Mouse (Mus musculus): ENCODE results near the gene Tulp2. TPM values are rescaled to one million over a fixed set of nuclear protein-coding genes. Genes with fewer than 3 reads are reported as not detected.
"Not testable (repeated sequence)": the region's sequence is repeated elsewhere in the genome, so short reads cannot be mapped to it uniquely, and the experiment has no call there.

Tulp2 gene
- polyA plus RNA-seq, 1 experiment from 2014 or later, result 0.74 TPM

DNA sequence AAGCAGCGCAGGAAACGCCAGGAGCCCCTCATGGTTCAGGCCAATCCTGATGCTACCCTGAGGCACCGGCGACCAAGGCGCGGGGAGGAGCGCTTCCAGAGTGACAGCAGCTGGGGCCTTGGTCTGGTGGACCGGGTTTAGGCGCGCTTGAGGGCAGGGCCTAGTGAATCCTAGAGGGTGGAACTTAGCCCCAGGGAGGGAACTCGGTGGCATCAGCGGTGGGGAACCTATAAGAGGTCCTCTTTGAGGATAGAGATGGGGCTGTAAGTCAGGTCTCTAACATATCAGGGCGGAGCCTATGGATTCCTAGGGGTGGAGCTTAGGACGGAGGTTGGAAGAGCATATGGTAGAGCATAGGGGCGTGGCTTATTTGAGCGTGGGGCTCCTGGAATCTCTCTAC lies 33.8 kb downstream of the Tulp2 start:
- peak overlapping the region; percentile 13 for H3K27ac ChIP-seq (replicated peaks)
- H3K4me3 ChIP-seq, result peak overlapping the region; percentile 24; the same call in 1 of the 2 replicates
- WGBS, result 18% methylated on average over 16 of the region's 16 CpGs
- no peaks in the 10 kb centered on the region for H3K9me3 ChIP-seq
- no peak overlapping the region; the same call in 1 of the 2 replicates for H3K9ac ChIP-seq
- ATAC-seq (ENCODE audit: extremely low read depth, insufficient number of reproducible peaks, low FRiP score, low TSS enrichment), result peak; percentile 65; the same call in 1 of the 2 replicates
- H3K4me2 ChIP-seq, result peak overlapping the region; percentile 52
- H3K27me3 ChIP-seq (replicated peaks), result no peaks in the 10 kb centered on the region
- H3K4me1 ChIP-seq, result peaks cover 16% of the 10 kb centered on the region
- H3K36me3 ChIP-seq, result no peaks in the 10 kb centered on the region

DNA sequence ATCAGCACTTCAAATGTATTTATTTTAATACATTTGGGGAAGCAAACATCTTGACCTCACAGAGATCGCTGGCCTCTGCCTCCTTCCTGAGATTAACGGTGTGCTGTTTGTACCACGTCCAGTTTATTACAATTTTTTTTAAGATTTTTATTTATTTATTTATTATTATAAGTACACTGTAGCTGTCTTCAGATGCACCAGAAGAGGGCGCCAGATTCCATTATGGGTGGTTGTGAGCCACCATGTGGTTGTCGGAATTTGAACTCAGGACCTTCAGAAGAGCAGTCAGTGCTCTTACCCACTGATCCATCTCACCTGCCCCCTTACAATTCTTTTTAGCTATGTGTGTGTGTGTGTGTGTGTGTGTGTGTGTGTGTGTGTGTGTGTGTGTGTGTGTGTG lies 35.2 kb downstream of the Tulp2 start:
- H3K9me3 ChIP-seq; H3K27me3 ChIP-seq (replicated peaks); H3K4me3 ChIP-seq; H3K36me3 ChIP-seq; H3K4me2 ChIP-seq; H3K9ac ChIP-seq; ATAC-seq (ENCODE audit: extremely low read depth, insufficient number of reproducible peaks, low FRiP score, low TSS enrichment); H3K27ac ChIP-seq (replicated peaks): not testable (repeated sequence)
- 61% methylated on average over 5 of the region's 5 CpGs for WGBS
- H3K4me1 ChIP-seq, result peaks cover 21% of the 10 kb centered on the region

DNA sequence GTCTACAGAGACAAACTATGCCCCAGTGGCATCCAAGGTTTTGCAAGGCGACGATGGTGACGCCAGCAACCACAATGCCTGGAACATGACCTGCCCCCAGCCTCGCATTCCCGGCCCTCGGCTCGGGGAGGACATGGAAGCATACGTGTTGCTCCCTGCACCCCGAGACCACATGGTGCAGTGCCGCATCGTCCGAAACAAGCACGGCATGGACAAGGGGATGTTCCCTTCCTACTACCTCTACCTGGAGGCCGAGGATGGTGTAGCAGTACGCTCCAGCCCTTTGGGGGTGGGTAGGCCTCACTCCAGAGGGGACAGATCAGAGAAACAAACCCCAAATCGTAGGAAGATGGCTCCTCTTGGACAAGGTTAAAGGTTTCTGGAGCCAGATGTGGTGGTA lies 36.9 kb downstream of the Tulp2 start:
- H3K9ac ChIP-seq, result no peak overlapping the region
- H3K4me3 ChIP-seq, result no peak overlapping the region
- no peaks in the 10 kb centered on the region for H3K9me3 ChIP-seq
- H3K4me2 ChIP-seq, result no peak overlapping the region
- H3K27me3 ChIP-seq (replicated peaks), result no peaks in the 10 kb centered on the region
- 88% methylated on average over 16 of the region's 16 CpGs for WGBS
- H3K4me1 ChIP-seq, result peaks cover 38% of the 10 kb centered on the region
- ATAC-seq (ENCODE audit: extremely low read depth, insufficient number of reproducible peaks, low FRiP score, low TSS enrichment), result no peak
- peaks cover 14% of the 10 kb centered on the region for H3K36me3 ChIP-seq
- H3K27ac ChIP-seq (replicated peaks), result no peak overlapping the region

DNA sequence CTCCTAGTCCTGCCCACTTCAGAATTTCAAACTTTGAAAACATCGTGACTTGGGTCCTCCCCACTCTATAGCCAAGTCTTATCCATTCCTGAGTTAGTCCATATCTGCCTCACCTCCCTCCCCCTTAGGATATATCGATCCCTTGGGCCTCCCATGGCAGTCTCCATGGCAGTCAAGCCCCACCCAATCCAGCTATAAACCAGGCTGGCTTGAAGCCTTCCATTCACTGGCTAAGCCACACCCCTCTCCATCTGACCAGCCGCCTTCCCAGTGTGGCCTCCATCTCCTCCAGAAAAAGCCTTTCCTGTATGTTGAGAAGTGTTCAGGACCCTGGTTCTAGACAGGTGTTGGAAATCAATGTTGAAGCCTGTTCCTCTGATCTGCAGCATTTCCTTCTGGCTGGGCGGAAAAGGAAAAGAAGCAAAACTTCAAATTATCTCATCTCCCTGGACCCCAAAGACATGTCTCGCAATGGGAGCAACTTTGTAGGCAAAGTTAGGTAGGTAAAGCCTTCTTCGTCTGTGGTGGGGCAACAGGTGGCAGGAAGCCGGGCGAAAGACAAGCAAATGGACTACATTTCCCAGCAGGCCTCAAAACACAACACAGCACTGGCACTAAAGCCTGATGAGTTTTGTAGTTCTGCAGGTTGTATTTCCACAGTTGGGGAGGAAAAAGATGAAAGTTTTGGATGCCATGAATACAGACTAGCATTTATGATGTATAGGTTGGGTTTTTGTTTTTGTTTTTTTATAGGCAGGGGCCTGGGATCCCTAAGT lies 37.9 kb downstream of the Tulp2 start:
- Histone ChIP-seq H3K4me3 (no peak overlapping the region), H3K9ac (no peak overlapping the region), H3K36me3 (peaks cover 22% of the 10 kb centered on the region), H3K4me2 (no peak overlapping the region; the same call in 1 of the 2 replicates), H3K9me3 (no peaks in the 10 kb centered on the region), H3K27me3 (replicated peaks) (no peaks in the 10 kb centered on the region), H3K4me1 (peaks cover 45% of the 10 kb centered on the region), H3K27ac (replicated peaks) (no peak overlapping the region)
- no peak for ATAC-seq (ENCODE audit: extremely low read depth, insufficient number of reproducible peaks, low FRiP score, low TSS enrichment)
- 71% methylated on average over 8 of the region's 8 CpGs for WGBS

DNA sequence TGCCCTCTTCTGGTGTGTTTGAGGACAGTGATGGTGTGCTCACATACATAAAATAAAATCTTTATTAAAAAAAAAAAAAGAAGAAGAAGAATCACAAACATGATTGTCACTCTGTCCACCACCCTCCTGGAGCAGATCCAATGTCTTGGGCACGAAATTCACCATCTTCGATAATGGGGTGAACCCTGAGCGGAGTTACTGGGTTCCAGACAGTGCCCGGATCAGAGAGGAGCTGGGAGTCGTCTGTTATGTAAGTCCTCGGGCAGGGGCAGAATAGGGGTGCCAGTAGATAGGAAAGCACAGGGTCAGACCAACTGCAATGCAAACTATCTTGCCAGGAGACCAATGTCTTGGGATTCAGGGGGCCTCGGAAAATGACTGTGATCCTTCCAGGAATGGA lies 38.9 kb downstream of the Tulp2 start:
- WGBS, result 88% methylated on average over 7 of the region's 7 CpGs
- no peaks in the 10 kb centered on the region for H3K27me3 ChIP-seq (replicated peaks)
- H3K4me2 ChIP-seq, result peak overlapping the region; percentile 91

DNA sequence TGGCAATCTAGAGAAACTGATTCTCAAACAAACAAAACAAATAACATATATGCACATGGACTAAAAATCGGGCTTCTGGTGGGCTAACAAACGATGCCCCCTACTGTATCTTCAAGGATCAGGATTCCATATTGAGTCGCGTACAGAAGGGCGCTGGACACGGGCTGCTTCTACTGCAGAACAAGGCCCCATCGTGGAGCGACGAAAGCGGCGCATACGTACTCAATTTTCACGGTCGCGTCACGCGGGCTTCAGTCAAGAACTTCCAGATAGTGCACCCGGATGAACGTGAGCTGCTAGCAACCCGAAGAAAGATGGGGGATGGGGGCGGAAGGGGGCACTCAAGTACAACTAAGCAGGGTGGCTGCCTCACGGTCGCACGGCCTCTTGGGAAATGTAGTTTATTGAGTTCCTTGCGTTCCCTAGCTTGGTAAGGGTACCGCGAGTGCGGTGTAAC lies 40.1 kb downstream of the Tulp2 start:
- Histone ChIP-seq H3K36me3 (peaks cover 23% of the 10 kb centered on the region), H3K27ac (replicated peaks) (peak overlapping the region; percentile 89), H3K4me2 (peak overlapping the region; percentile 91), H3K4me3 (peak overlapping the region; percentile 92), H3K9me3 (no peaks in the 10 kb centered on the region), H3K4me1 (peaks cover 43% of the 10 kb centered on the region), H3K27me3 (replicated peaks) (no peaks in the 10 kb centered on the region), H3K9ac (peak overlapping the region; percentile 88)
- peak; percentile 14; the same call in 1 of the 2 replicates for ATAC-seq (ENCODE audit: extremely low read depth, insufficient number of reproducible peaks, low FRiP score, low TSS enrichment)
- under 1% methylated on average over 28 of the region's 28 CpGs for WGBS

More for the DNA sequence above, 38.9 kb downstream of the Tulp2 start:
- Histone ChIP-seq H3K4me3 (peak overlapping the region; percentile 92), H3K36me3 (peaks cover 23% of the 10 kb centered on the region), H3K27ac (replicated peaks) (no peak overlapping the region), H3K9me3 (no peaks in the 10 kb centered on the region), H3K4me1 (peaks cover 49% of the 10 kb centered on the region), H3K9ac (no peak overlapping the region)
- no peak for ATAC-seq (ENCODE audit: extremely low read depth, insufficient number of reproducible peaks, low FRiP score, low TSS enrichment)

DNA sequence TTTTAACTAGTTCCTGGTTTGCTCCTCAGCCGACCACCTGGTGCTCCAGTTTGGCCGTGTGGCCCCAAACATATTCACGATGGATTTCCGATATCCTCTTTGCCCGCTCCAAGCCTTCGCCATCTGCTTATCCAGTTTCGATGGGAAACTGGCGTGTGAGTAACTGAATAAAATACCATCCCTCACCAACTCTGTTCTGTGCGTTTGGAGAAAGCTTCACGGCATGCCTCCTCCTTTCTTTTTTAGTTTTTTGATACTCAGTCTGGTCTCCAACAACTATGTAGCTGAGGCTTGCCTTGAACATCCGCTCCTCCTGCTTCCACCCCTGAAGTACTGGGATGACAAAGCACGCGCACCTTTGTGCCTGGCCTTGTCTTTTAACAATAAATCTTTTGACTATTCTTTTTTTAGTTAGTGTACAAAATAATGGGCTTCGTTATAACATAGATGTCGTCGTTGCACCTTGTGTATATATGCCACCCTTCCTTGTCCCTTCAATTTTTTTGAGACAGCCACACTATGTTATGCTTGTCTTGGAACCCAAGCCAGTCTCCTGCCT lies 40.6 kb downstream of the Tulp2 start:
- Histone ChIP-seq H3K27me3 (replicated peaks) (no peaks in the 10 kb centered on the region), H3K4me1 (peaks cover 46% of the 10 kb centered on the region), H3K9me3 (no peaks in the 10 kb centered on the region), H3K36me3 (peaks cover 23% of the 10 kb centered on the region), H3K4me3 (peak overlapping the region; percentile 92), H3K27ac (replicated peaks) (peak overlapping the region; percentile 89), H3K4me2 (peak overlapping the region; percentile 91), H3K9ac (peak overlapping the region; percentile 88)
- 50% methylated on average over 16 of the region's 16 CpGs for WGBS
- no peak for ATAC-seq (ENCODE audit: extremely low read depth, insufficient number of reproducible peaks, low FRiP score, low TSS enrichment)

DNA sequence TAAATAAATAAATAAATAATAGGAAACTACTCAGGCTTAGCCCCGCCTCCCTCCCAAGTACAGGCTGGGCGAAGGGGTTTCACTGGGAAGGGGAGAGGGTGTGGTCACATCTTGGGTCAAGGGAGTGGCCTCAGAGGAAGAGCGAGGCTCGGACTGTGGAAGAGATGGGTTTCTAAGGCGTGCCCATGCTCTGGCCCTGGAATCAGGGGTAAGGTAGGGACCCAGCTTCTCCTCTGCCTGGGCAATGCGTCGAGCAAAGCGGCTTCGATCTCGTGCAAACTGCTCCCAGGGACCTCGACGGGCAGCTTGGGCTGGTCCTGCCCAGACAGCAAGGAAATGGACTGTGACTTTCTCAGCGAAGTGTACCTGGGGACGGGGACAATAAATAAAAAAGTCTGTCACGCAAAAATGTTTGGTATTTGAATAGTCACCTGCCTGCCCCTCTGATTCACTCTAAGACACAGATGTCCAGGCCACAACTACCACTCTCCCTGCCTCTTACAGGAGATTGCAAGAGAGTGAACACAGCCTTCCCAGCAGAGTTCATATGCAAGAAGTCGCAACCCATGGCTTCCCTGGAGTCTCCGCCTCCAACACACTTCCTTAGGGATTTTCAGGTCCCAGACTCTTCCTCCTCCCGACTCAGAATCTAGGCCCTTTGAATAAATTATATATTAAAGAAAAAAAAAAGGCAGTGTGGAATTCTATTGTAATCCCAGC lies 41.4 kb downstream of the Tulp2 start:
- H3K4me2 ChIP-seq, result peak overlapping the region; percentile 91
- peak; percentile 35; the same call in 1 of the 2 replicates for ATAC-seq (ENCODE audit: extremely low read depth, insufficient number of reproducible peaks, low FRiP score, low TSS enrichment)
- H3K36me3 ChIP-seq, result peaks cover 23% of the 10 kb centered on the region
- peaks cover 46% of the 10 kb centered on the region for H3K4me1 ChIP-seq
- peak overlapping the region; percentile 92 for H3K4me3 ChIP-seq
- peak overlapping the region; percentile 89 for H3K27ac ChIP-seq (replicated peaks)
- WGBS, result 66% methylated on average over 18 of the region's 18 CpGs
- no peaks in the 10 kb centered on the region for H3K9me3 ChIP-seq
- H3K27me3 ChIP-seq (replicated peaks), result no peaks in the 10 kb centered on the region
- H3K9ac ChIP-seq, result peak overlapping the region; percentile 88

DNA sequence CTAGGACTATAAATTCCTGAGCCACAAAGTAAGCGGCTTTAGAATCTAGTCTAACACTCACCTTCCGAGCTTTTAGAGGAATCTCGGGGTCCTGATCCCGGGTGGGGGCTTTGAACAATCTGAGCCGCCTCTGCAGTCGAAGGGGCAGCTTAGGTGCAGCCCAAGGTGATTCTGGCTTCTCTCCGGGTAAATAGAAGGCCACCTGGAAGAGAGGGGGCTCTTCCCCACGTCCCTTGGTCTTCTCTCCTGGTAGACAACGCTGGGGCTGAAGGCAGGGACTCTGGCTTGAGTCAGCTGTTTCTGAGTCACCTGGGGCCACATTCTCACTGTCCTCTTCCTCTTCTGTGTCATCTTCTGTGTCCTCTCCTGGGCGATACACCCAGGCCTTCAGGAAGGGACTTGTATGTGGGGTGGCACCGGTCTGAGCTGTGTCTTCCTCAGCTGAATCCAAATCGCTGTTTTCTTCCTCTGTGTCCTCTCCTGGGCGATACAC lies 42.0 kb downstream of the Tulp2 start:
- Histone ChIP-seq H3K36me3 (peaks cover 23% of the 10 kb centered on the region), H3K27me3 (replicated peaks) (no peaks in the 10 kb centered on the region), H3K4me1 (peaks cover 46% of the 10 kb centered on the region), H3K9ac (peak overlapping the region; percentile 88), H3K27ac (replicated peaks) (peak overlapping the region; percentile 89), H3K9me3 (no peaks in the 10 kb centered on the region), H3K4me3 (peak overlapping the region; percentile 92), H3K4me2 (peak overlapping the region; percentile 91)
- whole genome bisulfite sequencing, result 72% methylated on average over 13 of the region's 13 CpGs
- no peak for ATAC-seq (ENCODE audit: extremely low read depth, insufficient number of reproducible peaks, low FRiP score, low TSS enrichment)

DNA sequence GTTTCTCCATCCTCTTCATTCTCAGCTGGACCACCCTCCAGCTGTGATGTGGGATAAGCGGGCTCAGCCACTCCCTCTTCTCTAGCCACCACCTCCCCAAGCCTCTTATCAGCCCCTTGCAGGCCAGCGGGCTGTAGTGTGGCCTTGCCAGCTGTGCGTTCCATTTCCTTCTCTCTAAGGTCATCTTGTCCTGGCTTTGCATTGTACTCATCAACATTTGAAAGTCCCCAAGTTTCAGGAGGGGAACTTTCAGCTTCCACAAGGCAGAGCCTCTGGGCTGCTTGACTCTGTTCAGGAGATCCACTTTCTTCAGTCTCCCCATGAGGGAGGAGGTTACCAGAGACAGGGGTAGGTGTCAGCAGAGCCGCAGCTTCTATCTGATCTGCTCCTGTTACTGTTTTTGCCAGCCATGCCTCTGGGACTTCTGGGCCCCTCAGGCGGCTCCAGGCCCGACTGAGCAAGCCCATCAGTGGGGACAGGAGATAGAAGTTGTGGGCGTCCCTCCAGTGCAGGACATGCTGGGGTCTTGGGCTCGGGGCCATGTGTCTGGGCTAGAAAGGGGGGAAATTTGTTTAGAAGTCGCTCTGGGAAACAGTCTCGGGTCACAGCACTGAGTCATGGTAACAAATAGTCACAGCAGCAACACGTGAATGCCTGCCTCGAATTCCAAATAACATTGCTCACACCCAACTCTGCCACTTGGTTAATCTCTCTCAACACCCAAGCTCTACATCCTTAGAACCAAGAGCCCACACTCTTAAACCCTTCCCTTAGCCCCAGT lies 43.4 kb downstream of the Tulp2 start:
- Histone ChIP-seq H3K4me1 (peaks cover 53% of the 10 kb centered on the region), H3K27ac (replicated peaks) (peak overlapping the region; percentile 99), H3K4me3 (peak overlapping the region; percentile 92), H3K36me3 (peaks cover 23% of the 10 kb centered on the region), H3K9me3 (no peaks in the 10 kb centered on the region), H3K27me3 (replicated peaks) (no peaks in the 10 kb centered on the region), H3K9ac (peak overlapping the region; percentile 97), H3K4me2 (peak overlapping the region; percentile 91)
- ATAC-seq (ENCODE audit: extremely low read depth, insufficient number of reproducible peaks, low FRiP score, low TSS enrichment), result peak; percentile 47; the same call in 1 of the 2 replicates
- 4% methylated on average over 12 of the region's 12 CpGs for WGBS
